Mouse (Mus musculus) forebrain, postnatal 0 days (tissue): ENCODE results near the gene Mrps18c. TPM values are rescaled to one million over a fixed set of nuclear protein-coding genes. Genes with fewer than 3 reads are reported as not detected.

Experiments
- ATAC-seq: fragments of 200-750 bp; cut with Nextera tagmentation; 2 replicates; pipeline ENCODE4 v1.8.0; 2017; ENCODE audit warnings: mild to moderate bottlenecking, moderate library complexity
- DNase-seq: peaks from one replicate; pipeline ENCODE4 v3.0.0-alpha.2; 2015
- H3K27ac ChIP-seq: fragments of 300-500 bp; sonication (generic); 2 replicates; pipeline ENCODE4 v1.5.1; 2014; ENCODE audit warnings: low read depth, mild to moderate bottlenecking, antibody characterized with exemption, low read length, moderate library complexity, mixed read lengths
- H3K27me3 ChIP-seq: fragments of 300-500 bp; sonication (generic); 2 replicates; pipeline ENCODE4 v1.6.1; 2014; ENCODE audit warnings: mild to moderate bottlenecking, low read length, mixed read lengths; ENCODE audit not compliant: insufficient read depth
- H3K36me3 ChIP-seq: fragments of 300-500 bp; sonication (generic); 2 replicates; pipeline ENCODE4 v1.6.1; 2014; ENCODE audit warnings: mild to moderate bottlenecking, moderate library complexity; ENCODE audit not compliant: insufficient read depth
- H3K4me1 ChIP-seq: fragments of 300-500 bp; sonication (generic); 2 replicates; pipeline ENCODE4 v1.6.1; 2014; ENCODE audit warnings: antibody characterized with exemption; ENCODE audit not compliant: insufficient read depth
- H3K4me2 ChIP-seq: fragments of 300-500 bp; sonication (generic); 2 replicates; pipeline ENCODE4 v1.6.1; 2014; ENCODE audit warnings: low read depth, mild to moderate bottlenecking, moderate library complexity
- H3K4me3 ChIP-seq: fragments of 300-500 bp; sonication (generic); 2 replicates; pipeline ENCODE4 v1.5.1; 2014; ENCODE audit warnings: low read depth, low read length, mixed read lengths
- H3K9ac ChIP-seq: fragments of 300-500 bp; sonication (generic); 2 replicates; pipeline ENCODE4 v1.6.1; 2014; ENCODE audit warnings: mild to moderate bottlenecking
- H3K9me3 ChIP-seq: fragments of 300-500 bp; sonication (generic); 2 replicates; pipeline ENCODE4 v1.6.1; 2016; ENCODE audit warnings: low read length
- CTCF ChIP-seq: sonication (generic); IDR thresholded peaks from 2 replicates; pipeline ENCODE4 v1.5.1; 2016; ENCODE audit warnings: antibody characterized with exemption, control low read depth, low read depth
- WGBS: fragments of 180-500 bp; shearing (Covaris S2); extraction: QIAGEN DNeasy Blood & Tissue Kit; methylation state at CpG from one replicate; pipeline ENCODE4 v1.1.7; 2014; 5-methylcytosine and 5-hydroxymethylcytosine counted together
- polyA plus RNA-seq: library from polyadenylated mRNA; unstranded; fragments of >200 nt; fragmentation: Nextera tagmentation; extraction: Ambion mirVana; gene quantifications from 2 replicates; pipeline ENCODE4 v1.2.1, GENCODE M21; 2015
- total RNA-seq: library from RNA; depleted of rRNA; stranded (reverse); fragments of >200 nt; gene quantifications from 2 replicates; pipeline ENCODE4 v1.2.3, GENCODE M21; 2014

Mrps18c gene
- total and polyA plus RNA-seq, 2 experiments from 2014 or later: 56.1 to 188 TPM

GRCm38 (mm10) chr5:100794084-100794483 is 4.3 kb upstream of the Mrps18c start:
- TF ChIP-seq CTCF: no peak
- Histone ChIP-seq H3K27ac (no peak overlapping the region), H3K36me3 (peaks cover 47% of the 10 kb centered on the region), H3K27me3 (no peaks in the 10 kb centered on the region), H3K4me2 (no peak overlapping the region), H3K9me3 (no peaks in the 10 kb centered on the region), H3K4me3 (no peak overlapping the region), H3K9ac (no peak overlapping the region), H3K4me1 (0 out of 2 replicates have a peak, but pooled peaks cover 7% of the 10 kb centered on the region)
- DNase-seq (no peak), ATAC-seq (no peak)
- WGBS: 81% methylated on average over 5 of the region's 5 CpGs

- H3K36me3 ChIP-seq: peaks cover 3% of the 10 kb centered on the region; the same call in 1 of the 2 replicates
- DNase-seq (no peak), ATAC-seq (no peak)
- 87% methylated on average over 4 of the region's 4 CpGs for WGBS
- no peak for TF ChIP-seq CTCF
- H3K27me3 ChIP-seq: no peaks in the 10 kb centered on the region
- H3K27ac ChIP-seq: no peak overlapping the region
- H3K9ac ChIP-seq: no peak overlapping the region
- H3K9me3 ChIP-seq: no peaks in the 10 kb centered on the region
- H3K4me2 ChIP-seq: no peak overlapping the region
- no peak overlapping the region for H3K4me3 ChIP-seq
- peaks cover 8% of the 10 kb centered on the region; the same call in 1 of the 2 replicates for H3K4me1 ChIP-seq
Observed at GRCm38 (mm10) chr5:100818341-100818740, 19.9 kb downstream of the Mrps18c start.

- Histone ChIP-seq H3K4me2 (peak overlapping the region; percentile 85), H3K9ac (peak overlapping the region; percentile 77), H3K4me3 (peak overlapping the region; percentile 79), H3K27me3 (no peaks in the 10 kb centered on the region), H3K9me3 (no peaks in the 10 kb centered on the region), H3K27ac (no peak overlapping the region), H3K36me3 (peaks cover 3% of the 10 kb centered on the region; the same call in 1 of the 2 replicates), H3K4me1 (peaks cover 8% of the 10 kb centered on the region; the same call in 1 of the 2 replicates)
- TF ChIP-seq CTCF: peak; percentile 37
- 23% methylated on average over 16 of the region's 16 CpGs for WGBS
- no peak for DNase-seq
- no peak for ATAC-seq
Observed at GRCm38 (mm10) chr5:100819568-100820480, 21.4 kb downstream of the Mrps18c start.

GRCm38 (mm10) chr5:100820483-100821184 is 22.2 kb downstream of the Mrps18c start, which contains the start of gene Abraxas1:
Abraxas1 (minus strand) TSS chr5:100820965.
- H3K27ac ChIP-seq: peak within 1 kb of the TSS; percentile 69
- peaks cover 8% of the 10 kb centered on the region; the same call in 1 of the 2 replicates for H3K4me1 ChIP-seq
- ATAC-seq (peak; percentile 99), DNase-seq (peak; percentile 85)
- peaks cover 2% of the 10 kb centered on the region; the same call in 1 of the 2 replicates for H3K36me3 ChIP-seq
- peak within 1 kb of the TSS; percentile 85 for H3K4me2 ChIP-seq
- no peaks in the 10 kb centered on the region for H3K27me3 ChIP-seq
- under 1% methylated on average over 63 of the region's 63 CpGs for WGBS
- peak within 1 kb of the TSS; percentile 77 for H3K9ac ChIP-seq
- no peaks in the 10 kb centered on the region for H3K9me3 ChIP-seq
- H3K4me3 ChIP-seq: peak within 1 kb of the TSS; percentile 79
- TF ChIP-seq CTCF: peak; percentile 33; the same call in 1 of the 2 replicates

GRCm38 (mm10) chr5:100821375-100821774 is 22.9 kb downstream of the Mrps18c start:
- ATAC-seq: no peak
- Histone ChIP-seq H3K9ac (no peak overlapping the region), H3K27me3 (no peaks in the 10 kb centered on the region), H3K36me3 (no peaks in the 10 kb centered on the region), H3K4me1 (peaks cover 8% of the 10 kb centered on the region; the same call in 1 of the 2 replicates), H3K4me2 (peak overlapping the region; percentile 85), H3K27ac (no peak overlapping the region), H3K4me3 (peak overlapping the region; percentile 79), H3K9me3 (no peaks in the 10 kb centered on the region)
- 79% methylated on average over 8 of the region's 8 CpGs for WGBS
- no peak for TF ChIP-seq CTCF
- no peak for DNase-seq

- Histone ChIP-seq H3K27me3 (no peaks in the 10 kb centered on the region), H3K4me1 (peaks cover 8% of the 10 kb centered on the region; the same call in 1 of the 2 replicates), H3K4me3 (no peak overlapping the region), H3K36me3 (no peaks in the 10 kb centered on the region), H3K4me2 (no peak overlapping the region), H3K27ac (no peak overlapping the region), H3K9ac (no peak overlapping the region), H3K9me3 (no peaks in the 10 kb centered on the region)
- TF ChIP-seq CTCF: no peak
- ATAC-seq (no peak), DNase-seq (no peak)
- WGBS: 90% methylated on average over 7 of the region's 7 CpGs
Observed at GRCm38 (mm10) chr5:100822826-100823225, 24.4 kb downstream of the Mrps18c start.
